Mouse (Mus musculus) heart, postnatal 25 days (tissue): Measurements from ENCODE around the gene Pacsin1. TPM values are rescaled to one million over a fixed set of nuclear protein-coding genes. Genes with fewer than 3 reads are reported as not detected.

ENCODE experiments used
- DNase-seq: peaks from one replicate; pipeline ENCODE4 v3.0.0; 2022; ENCODE audit warnings: low spot score
- intact Hi-C: fragments of 180-260 bp; cut with DNase I; formaldehyde crosslinking; loops from one replicate; pipeline ENCODE4 v1.15.1; 2025
- total RNA-seq, 2 experiments: library from RNA; stranded (reverse); gene quantifications; 2 replicates each; pipeline ENCODE4 v1.2.3; 2021

Pacsin1 gene
- total RNA-seq, 2 experiments from 2014 or later: 0.25 to 0.62 TPM

GRCm38 (mm10) chr17:27712832-27713231, 57.5 kb downstream of the Pacsin1 start:
- intact Hi-C loops: no loop called here
- DNase-seq: no peak

DNA sequence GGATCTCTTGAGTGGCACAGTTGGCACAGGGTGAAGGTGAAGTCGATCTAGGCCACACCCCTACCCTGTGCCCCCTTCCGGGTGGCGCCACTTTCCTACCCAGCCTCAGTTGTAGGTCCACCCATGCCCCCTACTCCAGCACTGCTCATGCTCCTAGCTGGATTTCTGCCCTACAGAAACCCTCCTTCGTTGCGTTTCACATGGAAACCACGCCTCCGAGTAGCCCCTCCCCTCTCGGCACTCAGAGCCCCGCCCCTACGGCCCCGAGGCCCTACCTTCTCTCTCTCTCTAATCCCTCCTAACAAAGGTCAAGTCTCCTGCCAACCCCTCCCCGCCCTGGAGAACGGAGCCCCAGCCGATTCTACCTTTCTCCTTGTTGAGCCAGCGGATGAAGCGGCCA, 61.5 kb downstream of the Pacsin1 start:
- no peak for DNase-seq
- intact Hi-C loops: no loop called here

- DNase-seq: no peak
- intact Hi-C loops: no loop called here
Observed at GRCm38 (mm10) chr17:27718250-27718649, 62.9 kb downstream of the Pacsin1 start.

GRCm38 (mm10) chr17:27719663-27720062, 64.4 kb downstream of the Pacsin1 start:
- DNase-seq: no peak
- intact Hi-C loops: no loop called here

GRCm38 (mm10) chr17:27720326-27720725, 65.0 kb downstream of the Pacsin1 start:
- no peak for DNase-seq
- intact Hi-C loops: no loop called here

DNA sequence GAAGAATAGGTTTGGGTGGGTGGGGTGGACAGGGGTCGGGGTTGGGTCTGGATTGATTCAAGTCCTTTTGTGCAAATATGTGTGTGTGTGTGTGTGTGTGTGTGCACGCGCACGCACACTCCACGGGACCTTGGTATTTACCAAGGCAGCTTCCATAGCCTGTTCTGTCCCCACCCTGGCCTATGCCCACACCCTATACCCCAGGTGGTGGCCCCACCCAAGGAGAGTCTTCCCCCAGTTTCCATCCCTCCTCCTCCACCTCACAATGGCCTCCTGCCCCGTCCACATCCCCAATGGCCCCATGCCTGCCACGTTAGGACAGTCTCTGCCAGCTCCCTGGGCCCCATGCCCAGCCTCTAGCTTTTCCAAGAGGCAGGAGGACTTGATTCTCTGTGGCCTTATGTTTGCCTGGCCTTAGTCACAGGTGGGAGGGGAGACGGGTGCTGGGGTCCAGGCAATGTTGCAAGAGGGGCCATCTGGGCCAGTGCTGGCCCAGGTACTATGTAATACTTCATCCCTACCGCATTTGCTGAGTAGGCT, 65.9 kb downstream of the Pacsin1 start:
- no peak for DNase-seq
- intact Hi-C loops: no loop called here

GRCm38 (mm10) chr17:27724327-27724726, 69.0 kb downstream of the Pacsin1 start:
- DNase-seq: no peak
- intact Hi-C loops: no loop called here

DNA sequence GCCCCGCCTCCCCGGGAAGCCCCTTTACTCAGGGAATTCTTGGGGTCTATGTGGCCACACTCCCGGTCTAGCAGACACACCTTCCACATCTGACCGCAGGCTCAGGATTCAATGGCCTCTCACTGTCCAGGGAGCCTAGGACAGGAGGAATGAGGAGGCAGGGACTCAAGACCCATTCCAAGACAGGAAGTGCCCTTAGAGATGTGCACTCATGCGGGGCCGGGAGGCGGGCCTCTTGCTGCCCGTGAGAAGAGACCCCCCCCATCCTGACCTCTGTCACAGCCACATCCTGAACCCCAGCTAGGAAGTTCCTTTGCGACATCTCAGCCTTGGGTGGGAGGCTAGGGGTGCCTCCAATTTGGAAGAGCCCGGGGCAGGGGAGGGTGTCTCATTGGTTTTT, 69.7 kb downstream of the Pacsin1 start:
- no peak for DNase-seq
- intact Hi-C loops: no loop called here

DNA sequence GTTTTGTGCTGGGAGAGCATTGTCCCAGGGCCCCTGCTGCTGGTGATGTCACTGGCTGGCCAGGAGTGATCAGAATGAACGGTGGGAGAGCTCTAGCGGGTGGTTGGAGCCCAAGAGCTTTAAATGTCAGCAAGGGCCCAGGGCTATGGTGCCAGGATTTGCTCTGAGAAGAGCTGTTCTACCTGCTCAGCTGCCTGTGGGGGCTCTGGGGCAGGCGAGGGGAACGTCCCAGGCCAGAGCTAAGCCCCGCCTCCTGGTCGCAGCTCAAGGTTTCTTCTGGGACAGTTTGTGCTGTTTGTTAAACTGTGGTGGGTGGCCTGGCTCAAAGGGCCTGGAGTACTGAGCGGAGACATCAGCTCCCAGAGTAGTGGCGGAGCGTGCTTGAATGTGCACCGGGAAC, 70.1 kb downstream of the Pacsin1 start:
- DNase-seq: no peak
- intact Hi-C loops: no loop called here

DNA sequence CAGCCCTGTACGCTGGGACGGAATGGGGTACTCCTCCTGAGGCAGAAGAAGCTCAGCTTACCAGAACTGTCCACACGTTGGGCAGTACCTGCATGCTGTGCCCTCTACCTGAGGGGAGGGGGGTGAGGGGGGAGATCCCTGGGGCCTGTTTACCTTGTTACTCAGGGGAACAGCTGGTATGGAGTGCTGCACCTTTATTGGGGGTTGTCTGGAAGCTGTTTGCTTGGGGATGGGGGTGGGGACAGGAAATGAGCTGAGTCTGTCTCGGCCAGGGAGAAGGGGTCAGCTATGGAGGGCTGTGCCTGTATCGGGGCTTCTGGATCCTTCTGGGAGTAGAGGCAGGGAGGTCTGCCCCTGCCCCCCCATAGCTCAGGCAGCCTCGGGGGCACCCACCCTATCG, 71.2 kb downstream of the Pacsin1 start:
- DNase-seq: no peak
- intact Hi-C loops: no loop called here

DNA sequence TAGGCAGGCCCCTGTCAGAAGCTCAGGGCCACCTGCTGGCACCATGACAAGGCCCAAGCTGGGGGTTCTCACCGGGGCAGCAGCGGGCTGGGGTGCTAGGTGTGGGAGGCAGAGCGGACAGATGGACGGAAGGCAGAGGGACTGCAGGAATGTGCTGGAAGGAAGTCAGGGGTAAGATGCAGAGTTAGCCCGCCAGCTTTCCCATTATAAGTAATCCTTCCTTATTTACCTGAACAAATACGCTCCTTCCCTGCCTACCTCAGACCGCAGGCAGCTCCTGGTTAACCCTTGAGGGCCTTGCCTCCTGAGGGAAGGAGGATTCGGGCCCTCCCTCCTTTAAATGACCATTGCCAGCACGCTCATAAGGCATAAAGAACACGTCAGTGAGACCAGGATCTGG, 73.5 kb downstream of the Pacsin1 start, which contains the start of gene Spdef:
Gene Spdef (minus strand): TSS at position 186 of the 400 bp plus-strand sequence.
- no peak for DNase-seq
- intact Hi-C loops: no loop called here

GRCm38 (mm10) chr17:27732152-27732551, 76.8 kb downstream of the Pacsin1 start:
- no peak for DNase-seq
- intact Hi-C loops: no loop called here

GRCm38 (mm10) chr17:27732694-27733093, 77.4 kb downstream of the Pacsin1 start:
- no peak for DNase-seq
- intact Hi-C loops: no loop called here

GRCm38 (mm10) chr17:27734344-27735073, 79.2 kb downstream of the Pacsin1 start:
- intact Hi-C loops: no loop called here

DNA sequence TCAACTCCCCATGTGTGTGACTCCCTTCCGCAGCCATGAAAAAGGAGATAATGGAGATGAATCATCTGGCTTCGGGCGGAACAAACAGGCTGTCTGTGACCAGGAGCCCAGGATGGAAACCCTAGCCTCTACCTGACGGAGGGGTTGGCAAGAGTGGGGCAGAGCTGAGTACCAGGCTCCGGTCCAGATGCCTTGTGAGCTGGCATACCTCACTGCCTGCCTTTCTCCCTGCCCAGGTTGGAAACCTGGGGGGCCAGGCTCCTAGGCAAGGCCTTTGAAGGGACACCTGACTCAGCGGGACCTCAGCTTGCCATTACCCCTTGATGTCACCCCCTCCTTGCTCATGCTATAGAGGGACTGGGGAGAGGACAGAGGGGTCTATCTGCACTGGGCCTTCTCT, 85.7 kb downstream of the Pacsin1 start:
- DNase-seq: no peak
- intact Hi-C loops: no loop called here

More at GRCm38 (mm10) chr17:27734344-27735073, 79.2 kb downstream of the Pacsin1 start:
- no peak for DNase-seq

DNA sequence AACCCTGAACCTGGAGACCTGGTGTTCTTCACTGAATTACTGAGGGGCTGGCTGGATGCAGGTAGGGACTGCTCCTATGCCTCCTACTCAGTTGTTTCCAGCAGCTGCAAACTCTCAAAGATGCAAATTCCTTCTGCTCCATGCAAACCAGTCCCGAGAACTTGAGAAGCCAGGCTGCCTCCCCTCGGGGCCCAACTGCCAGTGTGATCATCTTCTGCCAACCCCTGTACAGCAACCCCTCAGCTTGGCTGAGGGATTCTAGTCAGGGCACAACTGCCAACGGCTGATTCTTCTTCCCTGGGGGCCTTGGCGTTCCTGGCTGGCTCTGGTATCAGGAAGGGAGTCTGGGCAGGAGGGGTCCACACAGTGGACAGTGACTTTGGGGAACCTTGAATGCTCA, 91.1 kb downstream of the Pacsin1 start:
- intact Hi-C loops: no loop called here
- DNase-seq: no peak

GRCm38 (mm10) chr17:27748123-27748522, 92.8 kb downstream of the Pacsin1 start:
- intact Hi-C loops: no loop called here
- no peak for DNase-seq

GRCm38 (mm10) chr17:27750451-27750942, 95.2 kb downstream of the Pacsin1 start:
- intact Hi-C loops: no loop called here
- DNase-seq: no peak

DNA sequence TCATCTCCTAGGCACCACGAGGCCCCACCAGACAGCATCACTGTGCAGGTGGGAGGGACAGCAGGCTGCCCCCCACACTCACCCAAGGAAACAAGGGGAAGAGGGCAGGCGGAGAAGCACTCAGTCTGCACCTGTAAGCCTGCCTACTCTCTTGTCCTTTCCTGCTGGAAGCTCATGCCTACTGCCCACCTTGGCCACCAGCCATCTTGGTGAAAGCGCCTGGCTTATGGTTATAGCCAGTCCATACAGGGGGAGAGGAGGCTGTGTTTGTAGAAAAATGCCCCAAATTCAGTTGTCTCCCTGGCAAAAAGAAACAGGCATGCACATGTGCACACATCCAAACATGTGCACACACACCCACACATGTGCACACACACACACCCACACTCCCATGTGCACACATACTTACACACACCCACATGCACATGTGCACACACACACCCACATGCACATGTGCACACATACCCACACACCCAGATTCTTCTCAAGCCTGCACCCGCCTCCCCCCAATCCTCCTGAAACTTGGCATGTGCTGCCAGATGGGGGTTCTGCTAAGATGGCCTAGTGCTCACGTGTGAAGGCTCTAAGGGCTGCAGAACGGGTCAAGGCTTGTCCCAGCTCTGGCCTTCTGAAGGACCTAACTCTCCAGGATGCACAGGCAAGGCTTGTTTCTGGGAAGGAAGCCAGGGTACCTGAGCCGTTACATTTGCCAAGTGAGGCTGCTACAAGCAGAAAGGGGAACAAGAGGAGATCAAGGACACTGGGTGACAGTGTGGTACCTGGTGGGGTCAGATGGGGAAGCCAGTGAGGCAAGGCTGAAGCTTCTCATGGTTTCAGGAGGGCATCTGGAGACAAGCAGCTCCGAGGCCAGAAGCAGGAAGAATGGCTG, 96.2 kb downstream of the Pacsin1 start:
- intact Hi-C loops: no loop called here
- no peak for DNase-seq

GRCm38 (mm10) chr17:27760169-27760568, 104.9 kb downstream of the Pacsin1 start:
- no peak for DNase-seq
- intact Hi-C loops: loop anchor here (2.0 to 10.0 kb wide), 3 partner anchors 108 to 225 kb away; partner anchors contain the start of gene AI413582
